Mouse (Mus musculus): ENCODE measurements around the gene Orai3.
A peak's percentile ranks its signal among the peaks of the same experiment; 100 is the strongest.
"Not testable (repeated sequence)": the region's sequence is repeated elsewhere in the genome, so short reads cannot be mapped to it uniquely, and the experiment has no call there.

Gene Orai3

GRCm38 (mm10) chr7:127769651-127770038, at the start of gene Orai3:
Orai3 (plus strand) TSS chr7:127769815.
- peak; percentile 67 to 70 for DNase-seq

DNA sequence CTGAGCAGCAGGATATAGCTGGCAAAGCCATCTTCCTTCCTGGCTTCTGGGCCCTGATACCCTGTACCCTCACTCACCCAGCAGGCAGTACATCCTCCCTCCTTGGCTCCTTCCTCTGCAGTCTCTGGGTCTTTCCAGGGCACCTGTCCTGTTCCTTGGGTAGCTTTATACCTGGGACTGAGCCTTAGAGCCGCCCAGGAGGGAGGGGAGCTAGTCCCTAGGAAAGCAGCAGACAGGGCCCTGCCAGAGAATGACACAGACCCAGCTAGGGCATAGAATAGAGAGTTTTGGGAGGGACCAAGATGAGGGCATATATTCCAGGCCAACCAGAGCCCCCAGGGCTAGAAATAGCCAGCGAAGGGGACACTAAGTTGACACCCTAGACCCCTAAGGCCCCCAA, 44.1 kb upstream of the Orai3 start:
- DNase-seq: no peak

DNA sequence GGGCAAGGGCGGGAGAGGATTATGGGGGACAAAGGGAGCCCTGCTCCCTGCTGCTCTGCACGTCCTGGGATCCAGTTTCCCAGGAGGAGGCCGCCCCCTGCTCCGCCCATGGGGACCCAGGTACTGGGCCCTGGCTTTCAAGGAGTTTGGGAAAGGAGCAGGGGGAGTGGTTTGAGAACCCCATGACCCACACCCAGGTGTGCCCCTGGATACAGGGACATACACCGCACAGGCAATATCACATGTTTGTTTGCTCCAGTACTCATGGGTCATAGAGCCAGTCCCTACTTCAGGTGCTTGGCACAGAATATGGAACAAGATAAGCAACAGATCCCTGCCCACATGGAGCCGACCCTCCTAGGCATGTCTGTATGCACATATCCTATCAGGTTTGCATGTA, 43.7 kb upstream of the Orai3 start:
- DNase-seq: no peak

DNA sequence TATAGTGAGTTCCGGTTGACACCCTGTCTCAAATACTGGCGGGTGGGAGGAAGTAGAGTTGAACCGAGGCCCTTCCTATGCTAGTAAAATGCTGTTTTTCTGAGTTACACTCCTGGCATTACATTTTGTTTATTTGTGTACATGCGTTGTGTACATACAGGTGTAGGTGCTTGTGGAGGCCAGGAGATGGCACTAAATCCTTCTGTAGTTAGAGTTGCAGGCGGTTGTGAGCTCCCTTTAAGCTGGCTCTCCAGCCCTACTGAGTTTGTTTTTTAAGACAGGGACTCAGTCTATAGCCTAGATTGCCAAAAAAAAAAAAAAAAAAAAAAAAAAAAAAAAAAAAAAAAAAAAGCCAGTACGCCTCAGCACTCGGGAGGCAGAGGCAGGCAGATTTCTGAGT, 41.7 kb upstream of the Orai3 start:
- no peak for DNase-seq

DNA sequence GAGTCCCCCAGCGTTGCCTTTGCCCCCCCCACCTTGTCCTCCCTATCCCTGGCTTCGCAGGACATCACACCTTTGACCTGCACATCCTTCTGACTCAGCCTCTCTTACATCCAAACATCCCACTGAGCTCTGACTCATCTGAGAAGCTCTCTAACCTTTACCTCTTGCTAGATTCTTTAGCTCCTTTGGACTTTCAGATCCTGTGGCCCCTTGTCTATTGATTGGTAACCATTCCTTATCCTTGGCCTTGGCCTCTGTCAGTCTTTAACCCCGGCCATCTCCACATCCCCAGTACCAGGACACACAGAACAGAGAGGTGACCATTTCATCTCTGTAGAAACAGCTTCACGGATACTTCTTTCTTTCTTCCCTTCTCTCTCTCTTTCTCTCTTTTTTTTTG, 39.4 kb upstream of the Orai3 start:
- no peak for DNase-seq

DNA sequence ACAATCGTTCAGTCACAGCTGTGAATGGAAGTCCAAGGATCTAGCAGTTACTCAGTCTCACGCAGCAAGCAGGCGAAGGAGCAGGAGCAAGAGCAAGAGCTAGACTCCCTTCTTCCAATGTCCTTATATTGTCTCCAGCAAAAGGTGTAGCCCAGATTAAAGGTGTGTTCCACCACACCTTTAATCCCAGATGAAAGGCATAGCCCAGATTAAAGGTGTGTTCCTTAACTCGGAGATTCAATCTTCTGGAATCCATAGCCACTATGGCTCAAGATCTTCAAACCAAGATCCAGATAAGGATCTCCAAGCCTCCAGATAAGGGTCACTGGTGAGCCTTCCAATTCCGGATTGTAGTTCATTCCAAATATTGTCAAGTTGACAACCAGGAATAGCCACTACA, 37.5 kb upstream of the Orai3 start, which contains the start of gene Ctf2:
TSS of gene Ctf2 (minus strand) at position 101 of the 400 bp plus-strand sequence.
- DNase-seq: not testable (repeated sequence)

- peak; percentile 45 to 60 for DNase-seq
These were observed 25.1 kb upstream of the Orai3 start, which contains the start of gene Fbxl19 for GRCm38 (mm10) chr7:127744366-127745045. Fbxl19 (plus strand) TSS chr7:127744543.

DNA sequence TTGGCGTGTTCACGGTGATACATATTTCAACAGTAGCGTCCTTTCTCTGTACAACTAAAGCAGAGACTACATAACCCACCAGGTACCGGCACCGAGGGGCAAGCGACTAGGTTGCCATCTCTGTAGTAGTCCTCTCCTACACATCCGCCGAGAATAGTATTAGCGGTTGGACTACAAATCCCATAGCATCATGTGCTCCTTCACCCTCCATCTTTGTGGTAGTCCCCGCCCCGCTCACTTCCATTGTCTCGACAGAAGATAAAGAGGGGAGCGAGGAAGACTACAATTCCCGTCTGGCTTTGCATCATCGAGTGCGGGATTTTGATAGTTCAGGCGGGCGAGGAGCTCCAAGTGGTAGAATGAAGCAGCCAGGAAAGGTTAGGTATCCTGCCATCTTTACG, 24.4 kb upstream of the Orai3 start:
- peak; percentile 80 to 89 for DNase-seq

- DNase-seq: peak; percentile 71 to 78
These were observed 23.7 kb upstream of the Orai3 start for GRCm38 (mm10) chr7:127745652-127746493.

DNA sequence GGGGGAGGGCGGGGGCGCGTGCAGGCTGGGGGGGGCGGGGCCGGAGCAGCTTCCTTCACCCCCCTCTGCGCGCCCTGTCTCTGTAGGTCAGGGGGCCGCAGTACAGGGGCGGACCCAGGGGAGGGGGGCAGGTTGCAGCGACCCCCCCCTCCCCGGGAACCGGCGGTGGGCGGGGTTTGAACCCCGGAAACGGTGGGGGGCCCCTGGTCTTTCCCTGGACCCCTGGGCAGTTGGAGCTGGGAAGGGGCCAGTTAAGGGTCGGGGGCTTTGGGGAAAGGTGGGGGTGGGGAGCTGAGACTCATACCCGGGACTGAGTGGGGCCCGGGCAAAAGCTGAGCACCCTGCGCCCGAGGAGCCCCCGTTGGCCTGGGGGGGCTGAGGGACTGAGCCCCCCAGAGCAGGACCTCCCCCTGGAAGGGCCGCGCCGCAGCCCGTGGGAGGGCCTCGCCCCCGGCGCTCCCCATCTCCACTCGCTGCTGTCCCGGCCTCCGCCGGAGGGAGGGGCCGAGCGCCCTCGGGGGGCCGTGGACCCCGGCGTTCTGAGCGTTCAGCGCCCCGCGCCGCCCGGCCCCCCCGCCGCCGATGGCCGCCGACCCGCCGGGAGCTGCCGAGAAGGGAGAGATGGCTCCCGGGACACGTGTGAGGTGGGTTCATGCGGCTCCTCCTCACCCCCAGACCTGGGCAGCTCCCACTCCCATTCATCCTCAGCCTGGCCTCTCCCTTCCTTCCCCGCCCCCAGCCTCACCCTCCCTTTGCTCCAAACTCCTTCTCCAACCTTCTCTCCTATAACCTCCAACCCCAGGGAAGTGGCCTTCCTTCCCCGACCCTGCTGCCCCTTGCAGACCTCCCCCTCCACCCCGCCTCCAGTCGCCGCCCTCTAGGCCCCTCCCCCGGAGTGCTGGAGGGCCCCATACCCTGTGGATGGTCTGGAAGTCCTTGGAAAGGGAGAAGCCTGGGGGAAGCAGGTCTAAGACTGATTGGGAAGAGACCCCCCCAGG, 22.8 kb upstream of the Orai3 start:
- peak in 1 of 2 experiments; percentile 34 for DNase-seq

GRCm38 (mm10) chr7:127747559-127748234, 21.9 kb upstream of the Orai3 start:
- DNase-seq: no peak

- no peak for DNase-seq
These were observed 21.4 kb upstream of the Orai3 start for GRCm38 (mm10) chr7:127748235-127748560.

GRCm38 (mm10) chr7:127750131-127751127, 19.2 kb upstream of the Orai3 start:
- DNase-seq: no peak

GRCm38 (mm10) chr7:127751619-127752018, 18.0 kb upstream of the Orai3 start:
- DNase-seq: no peak

DNA sequence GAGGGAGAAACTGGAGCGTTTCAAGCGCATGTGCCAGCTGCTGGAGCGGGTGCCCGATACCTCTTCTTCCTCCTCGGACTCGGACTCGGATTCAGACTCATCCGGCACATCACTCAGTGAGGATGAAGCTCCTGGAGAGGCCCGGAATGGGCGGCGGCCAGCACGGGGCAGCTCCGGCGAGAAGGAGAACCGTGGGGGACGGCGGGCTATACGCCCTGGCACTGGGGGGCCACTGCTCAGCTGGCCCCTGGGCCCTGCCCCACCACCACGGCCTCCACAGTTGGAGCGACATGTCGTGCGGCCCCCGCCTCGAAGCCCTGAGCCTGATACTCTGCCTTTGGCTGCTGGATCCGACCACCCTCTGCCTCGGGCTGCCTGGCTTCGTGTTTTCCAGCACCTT, 17.5 kb upstream of the Orai3 start:
- DNase-seq: no peak

DNA sequence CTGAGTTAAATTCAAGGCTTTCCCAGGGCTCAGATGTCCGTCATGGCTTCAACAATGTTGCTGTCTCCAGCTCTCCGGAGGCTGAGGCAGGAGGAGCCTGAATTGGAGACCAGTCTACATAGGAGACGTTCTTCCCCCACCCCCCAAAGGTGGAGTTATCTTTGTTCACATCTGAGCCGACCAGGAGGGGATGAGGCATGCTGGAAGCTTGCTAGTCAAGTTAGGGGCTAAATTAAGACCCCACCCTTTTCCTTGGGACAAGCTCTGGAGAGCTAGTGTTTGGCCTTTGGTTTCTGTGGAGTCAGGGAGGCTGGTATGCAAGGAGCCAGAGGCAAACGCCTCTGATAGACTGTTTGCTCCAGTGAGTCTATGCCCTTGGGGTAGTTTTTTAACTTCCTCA, 16.5 kb upstream of the Orai3 start:
- no peak for DNase-seq

DNA sequence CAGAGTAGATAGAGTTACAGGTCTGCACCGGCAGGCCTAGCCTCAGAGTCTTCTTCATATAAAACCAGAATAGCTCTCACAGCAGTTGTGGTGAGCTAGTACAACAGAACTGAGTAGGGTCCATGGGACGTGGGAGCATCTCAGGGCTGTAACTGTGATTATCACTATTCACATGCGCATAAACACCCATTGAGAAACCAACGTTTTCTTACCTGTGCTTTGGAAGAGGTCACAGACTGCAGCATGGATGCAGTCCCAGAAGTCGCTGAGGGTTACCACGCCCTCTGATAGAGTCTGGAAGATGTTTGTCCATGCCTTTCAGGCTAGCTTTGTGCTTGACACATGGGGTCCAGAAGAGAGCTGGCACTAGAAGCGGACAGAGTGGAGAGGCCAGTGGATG, 15.9 kb upstream of the Orai3 start:
- no peak for DNase-seq

DNA sequence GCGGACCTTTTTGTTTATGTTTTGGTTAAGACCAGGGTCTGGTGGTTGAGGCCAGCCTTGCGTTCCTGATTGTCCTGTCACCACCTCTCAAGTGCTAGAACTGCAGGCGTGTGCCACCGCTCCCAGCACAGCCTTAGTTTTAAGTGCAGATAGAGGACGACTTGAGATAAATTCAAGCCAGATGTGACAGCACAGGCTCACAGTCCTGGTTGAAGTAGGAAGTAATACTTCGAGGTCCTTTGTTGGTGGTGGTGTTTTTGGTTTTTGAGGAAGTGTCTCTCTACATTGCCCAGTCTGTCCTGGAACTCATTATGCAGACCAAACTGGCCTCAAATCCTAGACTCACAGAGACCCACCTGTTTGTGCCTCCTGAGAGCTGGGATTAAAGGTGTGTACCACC, 9.9 kb upstream of the Orai3 start:
- DNase-seq: no peak

GRCm38 (mm10) chr7:127760478-127760877, 9.1 kb upstream of the Orai3 start:
- DNase-seq: no peak

- DNase-seq: no peak
These were observed 8.6 kb upstream of the Orai3 start for GRCm38 (mm10) chr7:127761026-127761425.

- DNase-seq: no peak
These were observed 6.0 kb upstream of the Orai3 start for GRCm38 (mm10) chr7:127763642-127764041.
